Mouse (Mus musculus) hindbrain, embryonic 10.5 days (tissue): ENCODE measurements around the gene C1rl. TPM values are rescaled to one million over a fixed set of nuclear protein-coding genes. Genes with fewer than 3 reads are reported as not detected.
"Not testable (repeated sequence)": the region's sequence is repeated elsewhere in the genome, so short reads cannot be mapped to it uniquely, and the experiment has no call there.

Experiments
- DNase-seq: peaks from one replicate; pipeline ENCODE4 v3.0.0-alpha.2; 2017; ENCODE audit warnings: low spot score
- H3K27ac ChIP-seq: fragments of 300-500 bp; sonication (generic); 2 replicates; pipeline ENCODE4 v1.5.1; 2016; ENCODE audit warnings: mild to moderate bottlenecking, moderate library complexity
- H3K27me3 ChIP-seq: fragments of 300-500 bp; sonication (generic); 2 replicates; pipeline ENCODE4 v1.6.1; 2016; ENCODE audit warnings: mild to moderate bottlenecking; ENCODE audit not compliant: poor library complexity, insufficient read depth, severe bottlenecking
- H3K36me3 ChIP-seq: fragments of 300-500 bp; sonication (generic); 2 replicates; pipeline ENCODE4 v1.6.1; 2016; ENCODE audit warnings: mild to moderate bottlenecking, moderate library complexity
- H3K4me1 ChIP-seq: fragments of 300-500 bp; sonication (generic); replicated peaks from 2 replicates; pipeline ENCODE4 v1.6.1; 2016; ENCODE audit warnings: mild to moderate bottlenecking
- H3K4me3 ChIP-seq: fragments of 300-500 bp; sonication (generic); 2 replicates; pipeline ENCODE4 v1.5.1; 2016; ENCODE audit warnings: mild to moderate bottlenecking, moderate library complexity
- H3K9me3 ChIP-seq: fragments of 300-500 bp; sonication (generic); 2 replicates; pipeline ENCODE4 v1.6.1; 2016; ENCODE audit warnings: mild to moderate bottlenecking, moderate library complexity
- WGBS: fragments of 180-500 bp; shearing (Covaris S2); methylation state at CpG from one replicate; pipeline ENCODE4 v1.1.7; 2016; 5-methylcytosine and 5-hydroxymethylcytosine counted together
- polyA plus RNA-seq: library from polyadenylated mRNA; unstranded; fragments of >200 nt; fragmentation: Nextera tagmentation; extraction: Ambion mirVana; gene quantifications from 2 replicates; pipeline ENCODE4 v1.2.1, GENCODE M21; 2016

The C1rl gene
- polyA plus RNA-seq, 1 experiment from 2014 or later: 0.47 TPM

DNA sequence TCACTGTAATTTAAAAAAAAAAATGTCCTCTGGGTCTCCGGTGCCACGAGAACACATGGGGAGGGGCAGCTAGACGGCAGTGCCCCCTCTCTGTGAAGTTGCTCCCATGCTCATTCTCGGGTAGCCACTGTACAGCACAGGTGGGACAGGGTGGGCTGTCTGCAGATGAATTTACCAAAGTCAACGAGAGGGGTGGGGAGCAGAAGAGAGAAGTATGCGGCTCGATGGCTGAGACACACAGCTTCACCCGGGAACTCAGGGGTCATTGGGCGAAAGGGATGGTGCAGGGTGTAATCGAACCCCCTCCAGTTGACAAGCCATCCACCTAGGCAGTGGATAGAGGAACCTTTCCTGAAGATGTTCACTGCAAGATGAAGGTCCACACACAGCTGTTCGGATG, 16.1 kb upstream of the C1rl start:
- Histone ChIP-seq H3K9me3 (no peaks in the 10 kb centered on the region), H3K4me1 (peaks cover 11% of the 10 kb centered on the region; the same call in 1 of the 2 replicates), H3K36me3 (no peaks in the 10 kb centered on the region), H3K27ac (no peak overlapping the region), H3K27me3 (no peaks in the 10 kb centered on the region), H3K4me3 (no peak overlapping the region)
- no peak for DNase-seq
- 87% methylated on average over 11 of the region's 11 CpGs for WGBS

DNA sequence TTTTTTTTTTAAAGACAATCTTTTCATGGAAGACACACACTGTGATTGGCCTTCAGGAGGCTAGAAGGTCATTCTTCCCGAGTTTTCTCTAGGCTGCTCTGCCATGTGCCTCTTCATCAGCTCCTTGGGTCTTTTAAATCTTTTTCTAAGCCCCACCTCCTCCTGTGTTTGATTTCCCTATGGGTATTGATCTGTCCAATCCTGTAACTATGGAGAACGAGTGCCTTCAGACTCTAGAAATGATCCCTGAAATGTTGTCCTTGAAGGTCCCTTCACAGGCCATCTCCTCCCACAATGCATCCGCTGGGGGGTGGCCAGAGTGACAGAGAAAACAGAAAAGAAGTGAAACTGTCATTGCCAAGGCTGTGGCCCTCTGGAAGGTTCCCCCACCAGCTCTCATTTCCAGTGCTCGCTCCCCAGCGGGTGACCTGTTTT, 15.7 kb upstream of the C1rl start:
- H3K27ac ChIP-seq: no peak overlapping the region
- H3K4me3 ChIP-seq: no peak overlapping the region
- WGBS: 67% methylated on average over 5 of the region's 5 CpGs
- no peaks in the 10 kb centered on the region for H3K27me3 ChIP-seq
- no peaks in the 10 kb centered on the region for H3K36me3 ChIP-seq
- no peaks in the 10 kb centered on the region for H3K9me3 ChIP-seq
- no peak for DNase-seq
- H3K4me1 ChIP-seq: peaks cover 11% of the 10 kb centered on the region; the same call in 1 of the 2 replicates

DNA sequence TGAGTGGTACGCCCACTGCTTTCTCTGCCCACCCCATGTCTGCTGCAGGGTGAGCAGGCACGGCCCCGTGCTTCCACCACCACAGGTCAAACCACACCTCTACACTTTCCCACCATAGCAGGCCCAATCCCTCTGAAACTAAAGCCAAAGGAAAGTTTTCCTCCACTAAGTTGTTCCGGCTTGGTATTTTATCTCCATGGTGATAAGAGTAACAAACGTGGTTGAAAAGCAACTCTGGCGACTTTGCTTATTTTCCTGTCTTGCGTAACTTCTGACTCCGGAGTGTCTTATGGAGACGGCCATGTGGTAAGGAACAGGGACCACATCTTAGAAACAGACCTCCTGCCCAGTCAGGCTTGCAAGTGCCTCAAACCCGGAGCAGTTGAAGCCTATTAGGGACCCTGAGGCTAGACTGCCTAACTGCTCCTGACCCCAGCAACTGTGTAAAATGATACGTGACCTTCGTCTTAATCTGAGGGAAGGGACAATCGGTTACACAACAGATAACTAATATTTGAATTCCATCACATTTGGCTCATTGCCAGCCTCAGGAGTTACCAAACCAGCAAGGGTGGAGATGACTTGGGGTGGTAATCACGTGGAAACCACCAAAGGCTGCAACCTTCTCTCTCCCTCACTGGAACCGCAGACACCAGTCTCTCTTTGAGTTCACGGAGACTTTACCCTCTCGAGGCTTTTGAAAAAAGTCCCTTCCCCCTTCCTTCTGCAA, 14.8 kb upstream of the C1rl start:
- H3K4me3 ChIP-seq: no peak overlapping the region
- peaks cover 11% of the 10 kb centered on the region; the same call in 1 of the 2 replicates for H3K4me1 ChIP-seq
- 77% methylated on average over 17 of the region's 17 CpGs for WGBS
- no peak overlapping the region for H3K27ac ChIP-seq
- no peaks in the 10 kb centered on the region for H3K27me3 ChIP-seq
- H3K9me3 ChIP-seq: no peaks in the 10 kb centered on the region
- no peak for DNase-seq
- no peaks in the 10 kb centered on the region for H3K36me3 ChIP-seq

DNA sequence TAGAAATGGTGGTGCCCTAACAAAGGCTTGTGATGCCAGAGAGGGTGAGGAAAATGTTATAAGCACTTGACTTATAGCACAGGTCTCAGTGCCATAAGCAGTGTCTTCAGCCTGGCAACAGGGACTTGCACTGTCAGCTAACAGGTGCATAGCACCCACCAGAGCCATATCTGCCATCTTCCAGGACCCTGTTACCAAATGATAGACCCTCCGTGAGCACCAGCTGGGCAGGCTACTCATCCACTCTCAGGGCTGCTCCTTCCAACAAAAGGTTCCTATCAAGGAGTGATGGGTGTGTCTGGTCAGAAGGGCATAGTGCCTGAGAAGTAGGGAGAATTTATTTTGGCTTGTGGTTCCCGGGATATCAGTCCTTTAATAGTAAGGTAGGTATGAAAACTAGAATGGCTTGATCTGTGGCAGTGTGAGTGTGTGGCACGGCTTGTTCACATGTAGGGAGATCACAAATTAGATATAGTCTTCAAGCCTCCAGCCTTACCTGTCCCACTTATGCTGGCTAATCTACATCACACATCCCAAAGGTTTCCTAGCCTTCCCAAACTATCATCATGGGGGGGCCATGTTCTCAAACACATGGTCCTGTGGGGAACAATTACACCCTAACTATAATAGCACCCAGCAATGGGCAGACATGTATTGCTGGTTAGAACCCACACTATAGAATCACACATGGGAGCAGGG, 13.9 kb upstream of the C1rl start:
- Histone ChIP-seq H3K36me3 (no peaks in the 10 kb centered on the region), H3K4me3 (no peak overlapping the region), H3K4me1 (peaks cover 11% of the 10 kb centered on the region; the same call in 1 of the 2 replicates), H3K27me3 (no peaks in the 10 kb centered on the region), H3K27ac (no peak overlapping the region), H3K9me3 (no peaks in the 10 kb centered on the region)
- no peak for DNase-seq
- WGBS: 88% methylated on average over 3 of the region's 3 CpGs

DNA sequence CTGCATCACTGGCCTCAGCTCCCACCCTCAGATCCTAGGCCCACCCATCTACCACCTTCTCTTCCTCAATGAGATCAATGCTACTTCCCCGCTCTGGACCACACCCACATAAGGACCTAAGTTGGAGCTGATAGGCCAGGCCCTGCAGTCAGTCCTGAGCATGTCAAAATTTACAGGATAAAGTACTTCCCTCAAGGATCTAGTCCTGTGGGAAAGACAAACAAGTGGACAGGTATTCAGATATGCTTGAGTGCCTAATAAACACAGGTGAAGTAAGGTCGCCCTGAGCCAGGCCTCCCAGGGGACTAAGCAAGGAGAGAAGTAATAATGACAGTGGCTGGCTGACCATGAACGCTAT, 13.4 kb upstream of the C1rl start:
- H3K36me3 ChIP-seq: no peaks in the 10 kb centered on the region
- no peak for DNase-seq
- 92% methylated on average over 3 of the region's 3 CpGs for WGBS
- peaks cover 11% of the 10 kb centered on the region; the same call in 1 of the 2 replicates for H3K4me1 ChIP-seq
- H3K9me3 ChIP-seq: no peaks in the 10 kb centered on the region
- H3K27ac ChIP-seq: no peak overlapping the region
- H3K4me3 ChIP-seq: no peak overlapping the region
- H3K27me3 ChIP-seq: no peaks in the 10 kb centered on the region

DNA sequence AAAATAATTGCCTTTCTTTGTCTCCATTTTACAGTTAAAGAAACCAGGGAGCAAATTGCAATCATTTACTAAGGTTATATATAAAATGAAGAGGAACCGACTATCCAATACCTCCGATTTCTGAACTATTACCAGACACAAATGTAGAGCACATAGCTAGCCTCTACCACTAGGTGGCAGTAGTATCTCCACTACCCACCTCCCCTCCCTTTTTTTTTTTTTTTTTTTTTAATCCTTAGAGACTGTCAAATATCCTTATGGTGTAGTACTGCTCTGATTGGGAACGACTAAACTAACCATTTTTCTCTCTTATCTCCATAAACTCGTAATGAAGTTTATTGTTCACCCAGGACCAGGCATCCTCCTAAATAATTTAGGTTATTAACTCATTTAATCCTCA, 12.6 kb upstream of the C1rl start:
- no peak for DNase-seq
- WGBS: 56% methylated on average over 4 of the region's 4 CpGs
- no peaks in the 10 kb centered on the region for H3K36me3 ChIP-seq
- no peaks in the 10 kb centered on the region for H3K9me3 ChIP-seq
- H3K4me1 ChIP-seq: peaks cover 11% of the 10 kb centered on the region; the same call in 1 of the 2 replicates
- H3K4me3 ChIP-seq: no peak overlapping the region
- H3K27ac ChIP-seq: no peak overlapping the region
- no peaks in the 10 kb centered on the region for H3K27me3 ChIP-seq

DNA sequence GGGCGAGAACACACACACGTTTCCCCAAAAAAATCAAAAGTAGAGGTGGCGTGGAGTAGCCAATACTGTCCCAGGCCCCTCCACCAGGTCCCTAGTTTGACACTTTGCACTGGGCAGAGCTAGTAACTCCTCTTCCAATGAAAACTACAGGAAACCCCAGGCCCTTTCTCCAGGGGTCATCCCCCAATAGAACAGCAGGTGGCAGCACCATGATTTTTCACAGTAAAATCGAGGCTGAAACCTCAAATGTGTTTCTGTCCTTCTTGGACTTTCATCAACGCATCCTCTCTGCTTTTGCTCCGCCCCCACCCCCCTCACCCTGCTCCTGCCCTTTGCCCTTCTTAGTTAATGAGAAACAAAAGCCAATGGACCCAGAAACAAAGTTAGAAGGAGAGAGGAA, 11.3 kb upstream of the C1rl start:
- no peak overlapping the region for H3K27ac ChIP-seq
- WGBS: 25% methylated on average over 6 of the region's 6 CpGs
- no peaks in the 10 kb centered on the region for H3K36me3 ChIP-seq
- peaks cover 6% of the 10 kb centered on the region; the same call in 1 of the 2 replicates for H3K4me1 ChIP-seq
- no peak overlapping the region for H3K4me3 ChIP-seq
- no peaks in the 10 kb centered on the region for H3K9me3 ChIP-seq
- peak; percentile 71 for DNase-seq
- no peaks in the 10 kb centered on the region for H3K27me3 ChIP-seq

DNA sequence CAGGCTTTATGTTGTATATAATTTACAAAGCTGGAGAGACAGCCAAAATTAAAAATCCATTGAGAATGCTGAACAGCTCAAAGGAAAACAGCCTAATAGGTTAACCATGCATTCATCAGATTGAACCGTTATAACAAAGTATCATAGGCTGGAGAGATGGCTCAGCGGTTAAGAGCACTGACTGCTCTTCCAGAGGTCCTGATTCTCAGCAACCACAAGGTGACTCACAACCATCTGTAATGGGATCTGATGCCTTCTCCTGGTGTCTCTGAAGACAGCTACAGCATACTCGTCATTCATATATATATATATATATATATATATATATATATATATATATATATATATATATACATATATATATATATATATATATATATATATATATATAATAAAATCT, 9.1 kb upstream of the C1rl start:
- not testable (repeated sequence) for H3K36me3 ChIP-seq, H3K4me1 ChIP-seq, H3K27ac ChIP-seq, H3K4me3 ChIP-seq, DNase-seq, H3K27me3 ChIP-seq, H3K9me3 ChIP-seq
- 86% methylated on average over 3 of the region's 3 CpGs for WGBS

DNA sequence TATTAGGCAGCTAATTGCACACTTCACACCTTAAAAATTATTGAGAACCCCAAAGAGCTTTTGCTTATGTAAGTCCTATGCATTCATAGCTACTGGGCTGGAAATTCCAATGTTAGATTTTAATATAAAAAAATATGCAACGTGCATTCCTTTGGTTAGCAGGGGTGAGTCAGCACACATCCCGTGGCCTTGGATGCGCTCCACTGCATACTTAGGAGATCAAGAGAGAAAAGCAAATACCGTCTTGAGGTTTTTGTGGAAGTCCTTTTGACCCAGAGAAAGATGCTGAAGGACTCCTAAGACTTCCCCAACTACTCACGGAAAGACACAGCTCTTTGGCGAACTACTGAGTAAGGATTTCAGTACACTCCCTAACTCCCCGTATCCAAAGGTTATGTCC, 8.1 kb upstream of the C1rl start:
- H3K4me1 ChIP-seq: no peaks in the 10 kb centered on the region; the same call in 1 of the 2 replicates
- no peak for DNase-seq
- H3K27ac ChIP-seq: no peak overlapping the region
- no peaks in the 10 kb centered on the region for H3K27me3 ChIP-seq
- 88% methylated on average over 7 of the region's 7 CpGs for WGBS
- no peaks in the 10 kb centered on the region for H3K36me3 ChIP-seq
- H3K4me3 ChIP-seq: no peak overlapping the region
- no peaks in the 10 kb centered on the region for H3K9me3 ChIP-seq

DNA sequence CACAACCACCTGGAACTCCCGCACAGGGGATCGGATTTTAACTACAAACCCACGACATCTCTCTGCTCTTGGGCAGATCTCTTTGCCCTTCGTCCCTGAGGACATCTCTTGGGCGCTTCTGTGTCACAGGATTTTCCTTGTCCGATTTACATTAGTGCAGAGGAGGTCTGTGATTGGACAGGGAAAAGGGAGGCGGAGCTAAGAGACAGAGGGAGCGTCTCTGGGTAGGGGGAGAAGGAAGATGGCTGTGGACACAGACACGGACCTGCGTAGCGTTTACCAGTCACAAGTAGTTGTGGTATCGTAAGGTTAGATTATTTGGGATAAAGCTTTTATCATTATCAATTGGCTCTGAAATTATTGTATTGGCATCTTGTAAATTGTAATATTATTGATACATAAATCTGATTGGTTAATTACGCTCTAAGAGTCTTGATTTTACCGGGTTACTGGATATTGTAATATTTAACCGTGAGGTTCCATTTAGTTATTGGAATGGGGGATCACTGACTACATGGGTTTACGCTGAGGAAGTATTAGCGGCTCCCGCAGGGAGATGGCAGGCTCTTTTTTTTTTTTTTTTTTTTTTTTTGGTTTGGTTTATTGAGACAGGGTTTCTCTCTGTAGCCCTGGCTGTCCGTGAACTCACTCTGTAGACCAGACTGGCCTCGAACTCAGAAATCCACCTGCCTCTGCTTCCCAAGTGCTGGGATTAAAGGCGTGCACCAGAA, 7.3 kb upstream of the C1rl start:
- no peaks in the 10 kb centered on the region for H3K9me3 ChIP-seq
- no peaks in the 10 kb centered on the region; the same call in 1 of the 2 replicates for H3K4me1 ChIP-seq
- peak overlapping the region; percentile 37 for H3K4me3 ChIP-seq
- WGBS: 35% methylated on average over 21 of the region's 21 CpGs
- no peaks in the 10 kb centered on the region for H3K27me3 ChIP-seq
- no peaks in the 10 kb centered on the region for H3K36me3 ChIP-seq
- DNase-seq: peak; percentile 51
- H3K27ac ChIP-seq: peak overlapping the region; percentile 53; the same call in 1 of the 2 replicates

DNA sequence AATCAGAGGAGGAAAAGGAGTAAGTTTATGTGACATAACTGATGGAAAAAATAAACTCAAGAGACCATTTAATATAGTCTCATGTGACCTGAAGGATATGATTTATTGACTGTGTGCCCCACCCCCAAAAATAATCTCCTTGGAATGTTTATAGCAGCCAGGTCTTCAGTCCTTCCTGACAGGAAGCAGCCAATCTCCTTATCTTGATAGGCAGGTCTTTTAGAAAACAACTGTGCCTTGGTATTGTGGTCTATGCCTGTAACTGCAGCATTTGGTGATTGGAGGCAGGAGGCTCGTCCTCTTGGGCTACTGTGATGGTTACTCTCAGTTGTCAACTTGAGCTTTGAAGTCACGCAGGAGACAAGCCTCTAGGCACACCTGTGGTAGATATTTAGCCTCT, 5.4 kb upstream of the C1rl start:
- Histone ChIP-seq H3K27me3 (no peaks in the 10 kb centered on the region), H3K27ac (no peak overlapping the region), H3K4me3 (no peak overlapping the region), H3K4me1 (no peaks in the 10 kb centered on the region), H3K36me3 (no peaks in the 10 kb centered on the region), H3K9me3 (no peaks in the 10 kb centered on the region)
- DNase-seq: no peak
- 61% methylated on average over 2 of the region's 2 CpGs for WGBS

DNA sequence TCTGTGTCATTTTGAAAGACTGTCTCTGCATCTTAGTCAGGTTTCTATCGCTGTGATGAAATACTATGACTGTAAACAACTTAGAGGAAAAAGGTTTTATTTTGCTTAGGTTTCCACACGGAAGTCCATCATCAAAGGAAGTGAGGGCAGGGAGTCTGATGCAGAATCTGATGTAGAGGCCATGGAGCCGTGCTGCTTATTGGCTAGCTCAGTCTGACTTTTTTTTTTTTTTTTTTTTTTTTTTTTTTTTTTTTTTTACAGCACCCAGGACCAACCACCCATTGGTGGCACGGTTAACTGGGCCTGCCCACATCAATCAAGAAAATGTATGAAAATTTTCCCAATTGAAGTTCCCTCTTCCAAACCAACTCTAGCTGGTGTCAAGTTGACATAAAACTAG, 4.0 kb upstream of the C1rl start:
- H3K36me3 ChIP-seq: no peaks in the 10 kb centered on the region
- no peak overlapping the region for H3K4me3 ChIP-seq
- 82% methylated on average over 4 of the region's 4 CpGs for WGBS
- no peak for DNase-seq
- H3K27me3 ChIP-seq: no peaks in the 10 kb centered on the region
- no peaks in the 10 kb centered on the region for H3K9me3 ChIP-seq
- no peak overlapping the region for H3K27ac ChIP-seq
- H3K4me1 ChIP-seq: peaks cover 4% of the 10 kb centered on the region

DNA sequence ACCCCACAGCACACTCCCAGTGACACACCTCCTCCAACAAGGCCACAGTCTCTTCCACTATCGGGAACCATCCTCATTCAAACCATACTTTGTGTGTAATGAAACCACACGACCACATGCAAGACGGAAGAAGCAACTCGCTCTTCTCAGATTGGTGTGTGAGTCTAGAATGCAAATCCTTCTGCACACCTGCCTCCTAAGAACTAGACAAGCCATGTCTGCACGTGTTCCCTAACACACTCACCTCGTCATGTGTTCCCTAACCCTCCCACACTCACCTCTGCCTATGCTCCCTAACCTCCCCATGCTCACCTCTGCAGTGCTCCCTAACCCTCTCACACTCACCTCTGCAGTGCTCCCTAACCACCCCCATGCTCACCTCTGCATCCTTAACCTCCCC, 1.5 kb upstream of the C1rl start:
- H3K27me3 ChIP-seq: no peaks in the 10 kb centered on the region
- H3K4me1 ChIP-seq: peaks cover 4% of the 10 kb centered on the region
- H3K36me3 ChIP-seq: no peaks in the 10 kb centered on the region
- 0 out of 2 replicates have a peak, but pooled peaks cover 3% of the 10 kb centered on the region for H3K9me3 ChIP-seq
- H3K27ac ChIP-seq: no peak overlapping the region
- no peak for DNase-seq
- H3K4me3 ChIP-seq: no peak overlapping the region
- WGBS: 83% methylated on average over 6 of the region's 6 CpGs
